Mouse (Mus musculus) small intestine, adult 2 months (tissue): Measurements from ENCODE around the gene Gpr107.

Experiments
- CTCF ChIP-seq: fragments of 200-500 bp; IDR thresholded peaks from 2 replicates; pipeline ENCODE4 v1.5.1; 2012; ENCODE audit warnings: low read depth, mild to moderate bottlenecking, control low read depth, inconsistent platforms, low read length, moderate library complexity, mixed read lengths; ENCODE audit not compliant: insufficient replicate concordance, insufficient read length; ENCODE audit errors: extremely low read depth
- POLR2A ChIP-seq: fragments of 200-500 bp; IDR thresholded peaks from 2 replicates; pipeline ENCODE4 v1.6.1; 2012; ENCODE audit warnings: low read depth, mild to moderate bottlenecking, control low read depth, inconsistent platforms, low read length, moderate library complexity

DNA sequence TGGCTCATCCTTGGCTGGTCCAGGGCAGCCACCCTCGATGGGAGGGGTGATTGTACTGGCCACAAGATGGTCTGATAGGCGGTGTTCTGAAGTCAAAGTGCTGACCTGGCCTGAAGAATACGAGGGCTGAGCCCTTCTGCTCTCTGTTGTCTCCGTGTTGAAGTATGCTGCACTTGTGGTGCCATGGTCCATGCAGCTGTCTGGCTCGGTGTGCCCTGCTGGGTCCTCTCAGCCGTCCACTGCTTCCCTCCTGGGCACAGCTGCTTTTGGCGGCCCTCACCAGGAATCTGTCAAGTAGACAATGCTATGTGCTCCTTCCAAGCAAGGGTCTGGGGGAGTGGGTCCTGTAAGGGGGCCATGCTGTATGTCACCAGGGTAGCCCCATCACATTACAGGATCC, 68.7 kb downstream of the Gpr107 start:
- TF ChIP-seq CTCF (no peak), POLR2A (no peak)
